Mouse (Mus musculus) ovary, postnatal 10 days (tissue): ENCODE data around the gene G6pc2.

Experiments used
- DNase-seq: peaks from one replicate; pipeline ENCODE4 v3.0.0; 2022; ENCODE audit warnings: low spot score

G6pc2 gene

GRCm38 (mm10) chr2:69239315-69239714, 28.4 kb downstream of the G6pc2 start:
- DNase-seq, result no peak

GRCm38 (mm10) chr2:69244924-69245323, 34.1 kb downstream of the G6pc2 start:
- no peak for DNase-seq

GRCm38 (mm10) chr2:69247081-69247480, 36.2 kb downstream of the G6pc2 start:
- DNase-seq, result no peak

- no peak for DNase-seq
These were observed 37.4 kb downstream of the G6pc2 start for GRCm38 (mm10) chr2:69248221-69248755.

GRCm38 (mm10) chr2:69264069-69264618, 53.3 kb downstream of the G6pc2 start:
- no peak for DNase-seq

GRCm38 (mm10) chr2:69275875-69276274, 65.0 kb downstream of the G6pc2 start:
- DNase-seq, result no peak
